Mouse (Mus musculus) spleen, adult 2 months (tissue): ENCODE measurements at regions not wholly inside any gene's neighbourhood (a gene's known extent, or its start where the extent isn't known, plus 50 kb on each side); places are given as distances from the start of the nearest gene placed in this dataset.

ENCODE experiments used
- DNase-seq, 2 experiments: peaks; one replicate each; pipeline versions ENCODE4 v3.0.0 to v3.0.0-alpha.2; 2012 to 2021; ENCODE audit warnings: low spot score in 2 of 2, low read depth in 1 of 2
- H3K27ac ChIP-seq: fragments of 200-500 bp; 2 replicates; pipeline ENCODE4 v1.5.1; 2012; ENCODE audit warnings: low read length, inconsistent platforms; ENCODE audit not compliant: insufficient read depth
- H3K27me3 ChIP-seq: fragments of 200-500 bp; 2 replicates; pipeline ENCODE4 v1.6.1; 2012; ENCODE audit warnings: mild to moderate bottlenecking, moderate library complexity, low read length, inconsistent platforms; ENCODE audit not compliant: control insufficient read depth, insufficient read depth
- H3K36me3 ChIP-seq: fragments of 200-500 bp; 2 replicates; pipeline ENCODE4 v1.6.1; 2012; ENCODE audit warnings: mild to moderate bottlenecking, low read length, inconsistent platforms; ENCODE audit not compliant: control insufficient read depth, insufficient read depth
- H3K4me1 ChIP-seq: fragments of 200-500 bp; 2 replicates; pipeline ENCODE4 v1.6.1; 2011; ENCODE audit warnings: inconsistent platforms; ENCODE audit not compliant: control insufficient read depth, insufficient read depth, insufficient read length
- H3K4me3 ChIP-seq: fragments of 200-500 bp; 2 replicates; pipeline ENCODE4 v1.5.1; 2011; ENCODE audit warnings: mild to moderate bottlenecking, inconsistent platforms; ENCODE audit not compliant: insufficient read depth, insufficient read length; ENCODE audit errors: extremely low read depth
- CTCF ChIP-seq: fragments of 200-500 bp; IDR thresholded peaks from 2 replicates; pipeline ENCODE4 v1.5.1; 2011; ENCODE audit warnings: mild to moderate bottlenecking, inconsistent platforms; ENCODE audit not compliant: insufficient read depth, insufficient read length, insufficient replicate concordance; ENCODE audit errors: extremely low read depth
- POLR2A ChIP-seq: fragments of 200-500 bp; IDR thresholded peaks from 2 replicates; pipeline ENCODE4 v1.6.1; 2011; ENCODE audit warnings: low read depth, low read length, inconsistent platforms
- WGBS: fragments of 180-500 bp; shearing (Covaris S2); methylation state at CpG from one replicate; pipeline ENCODE4 v1.1.7; 2018; 5-methylcytosine and 5-hydroxymethylcytosine counted together

DNA sequence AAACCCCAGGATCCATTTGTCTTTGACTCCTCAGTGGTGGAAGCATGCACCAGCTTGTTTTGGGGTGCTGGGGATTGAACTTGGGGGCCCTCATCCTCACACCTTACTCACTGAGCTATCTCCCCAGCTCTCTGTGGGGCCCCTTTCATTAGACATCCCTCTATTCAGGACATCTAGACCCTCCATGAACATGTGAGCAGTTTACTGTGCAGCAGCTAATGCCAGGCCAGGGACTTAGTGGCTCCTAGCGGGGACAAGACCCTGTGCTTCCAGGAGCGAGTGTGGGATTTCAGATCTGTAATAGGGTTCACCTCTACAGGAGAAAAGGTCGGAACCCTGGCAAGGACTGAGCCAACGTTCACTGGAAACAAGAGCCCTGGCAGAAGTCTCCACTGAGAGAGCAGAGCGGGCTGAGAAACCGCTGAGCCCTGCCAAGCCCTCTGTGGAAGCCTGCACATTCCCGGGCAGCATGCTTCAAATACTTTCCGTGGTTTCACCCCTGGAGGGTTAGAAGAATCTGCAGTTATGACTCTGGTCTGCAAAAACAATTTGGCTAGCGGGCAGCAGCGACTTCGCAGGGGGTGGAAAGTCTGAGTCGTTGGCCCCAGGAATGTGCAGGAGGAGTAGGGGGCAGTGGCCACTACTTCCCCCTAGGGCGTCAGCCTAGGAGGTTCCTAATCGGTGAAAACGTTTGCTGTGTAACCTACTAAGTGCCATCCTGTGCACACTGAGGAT is 125.6 kb downstream of the Smad6 start:
- Histone ChIP-seq H3K4me3 (no peak overlapping the region), H3K27ac (peak overlapping the region; percentile 28; the same call in 1 of the 2 replicates), H3K36me3 (no peaks in the 10 kb centered on the region), H3K27me3 (no peaks in the 10 kb centered on the region), H3K4me1 (no peaks in the 10 kb centered on the region)
- TF ChIP-seq POLR2A (no peak), CTCF (no peak)
- DNase-seq, result no peak
- WGBS, result 53% methylated on average over 15 of the region's 15 CpGs

DNA sequence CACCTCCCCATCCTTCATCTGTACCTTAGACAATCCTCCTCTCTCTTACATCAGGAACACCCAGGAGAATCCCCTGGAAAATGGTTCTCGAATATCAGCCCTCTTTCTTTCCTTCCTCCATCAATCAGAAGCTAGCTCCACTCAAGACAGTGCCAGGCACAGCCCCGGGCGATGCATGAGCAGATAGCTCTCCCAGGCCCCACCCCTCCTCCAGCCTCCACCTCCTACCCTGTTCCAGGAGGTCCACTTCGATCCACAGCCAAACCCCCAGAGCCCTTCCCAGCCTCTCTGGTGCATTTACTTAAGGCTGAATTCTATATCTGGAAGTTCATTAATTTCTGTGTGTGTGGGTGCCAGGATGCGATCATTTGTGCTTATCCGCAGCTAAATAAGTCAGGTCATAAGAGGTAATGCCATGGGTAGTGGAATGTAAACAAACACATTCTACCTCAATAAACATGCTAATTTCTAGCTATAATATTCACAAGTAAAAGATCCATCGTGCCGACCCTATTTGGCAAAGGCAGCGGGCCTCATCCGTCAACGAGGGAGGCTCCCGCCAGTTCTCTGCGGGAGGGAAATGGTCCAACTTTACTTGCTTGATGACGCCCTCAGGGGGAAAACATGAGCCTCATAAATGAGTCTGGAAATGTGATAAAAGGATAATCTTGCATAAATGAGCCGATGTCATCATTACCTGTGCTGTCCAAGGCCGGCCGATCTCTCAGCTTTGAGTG is 129.5 kb downstream of the Smad6 start:
- Histone ChIP-seq H3K4me3 (no peak overlapping the region), H3K36me3 (no peaks in the 10 kb centered on the region), H3K4me1 (no peaks in the 10 kb centered on the region), H3K27me3 (no peaks in the 10 kb centered on the region), H3K27ac (no peak overlapping the region)
- DNase-seq, result no peak
- 89% methylated on average over 17 of the region's 17 CpGs for WGBS
- TF ChIP-seq POLR2A, result no peak
- TF ChIP-seq CTCF, result no peak

DNA sequence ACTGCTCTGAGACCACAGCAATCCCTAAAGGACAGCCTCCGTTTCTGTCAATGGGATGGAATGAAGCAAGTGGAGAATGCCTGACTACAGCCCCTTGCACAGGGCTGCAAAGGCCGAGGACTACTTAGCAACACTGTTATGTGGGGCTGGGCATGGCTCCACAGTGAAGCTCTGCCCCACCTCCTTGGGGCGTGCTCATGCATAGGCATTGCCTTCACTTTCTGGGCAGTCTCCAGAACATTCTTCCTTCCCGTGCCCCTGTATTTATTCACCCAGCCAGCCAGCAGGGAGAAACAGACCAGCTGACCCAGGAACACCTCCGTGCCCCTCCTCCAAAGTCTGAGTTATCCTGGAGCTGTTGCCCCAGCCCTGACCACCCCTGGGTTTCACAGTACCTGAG is 131.1 kb downstream of the Smad6 start:
- Histone ChIP-seq H3K4me3 (no peak overlapping the region), H3K4me1 (no peaks in the 10 kb centered on the region), H3K36me3 (no peaks in the 10 kb centered on the region), H3K27ac (no peak overlapping the region), H3K27me3 (no peaks in the 10 kb centered on the region)
- 72% methylated on average over 5 of the region's 5 CpGs for WGBS
- TF ChIP-seq CTCF (no peak), POLR2A (no peak)
- no peak for DNase-seq

DNA sequence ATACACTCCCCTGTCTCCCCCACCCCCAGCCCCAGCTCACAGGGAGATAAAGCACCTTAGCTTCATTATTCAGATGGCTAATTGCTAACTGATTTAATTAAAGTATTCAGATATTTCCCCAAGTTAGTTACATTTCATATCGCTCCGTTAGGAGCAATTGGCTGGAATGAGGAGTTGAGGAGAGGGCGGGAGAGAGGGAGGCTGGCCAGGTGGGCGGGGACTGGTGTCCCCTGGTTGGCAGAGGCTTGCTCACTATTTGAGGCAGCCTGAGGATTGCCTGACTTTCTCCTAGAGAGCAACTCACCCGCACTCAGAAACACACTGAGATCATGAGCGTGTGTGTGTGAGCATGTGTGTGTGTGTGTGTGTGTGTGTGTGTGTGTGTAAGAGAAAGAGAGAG is 131.8 kb upstream of the Smad3 start:
- Histone ChIP-seq H3K27ac (no peak overlapping the region), H3K4me1 (no peaks in the 10 kb centered on the region), H3K27me3 (no peaks in the 10 kb centered on the region), H3K4me3 (no peak overlapping the region), H3K36me3 (no peaks in the 10 kb centered on the region)
- DNase-seq, result no peak
- TF ChIP-seq POLR2A (no peak), CTCF (no peak)
- WGBS, result 83% methylated on average over 6 of the region's 6 CpGs

DNA sequence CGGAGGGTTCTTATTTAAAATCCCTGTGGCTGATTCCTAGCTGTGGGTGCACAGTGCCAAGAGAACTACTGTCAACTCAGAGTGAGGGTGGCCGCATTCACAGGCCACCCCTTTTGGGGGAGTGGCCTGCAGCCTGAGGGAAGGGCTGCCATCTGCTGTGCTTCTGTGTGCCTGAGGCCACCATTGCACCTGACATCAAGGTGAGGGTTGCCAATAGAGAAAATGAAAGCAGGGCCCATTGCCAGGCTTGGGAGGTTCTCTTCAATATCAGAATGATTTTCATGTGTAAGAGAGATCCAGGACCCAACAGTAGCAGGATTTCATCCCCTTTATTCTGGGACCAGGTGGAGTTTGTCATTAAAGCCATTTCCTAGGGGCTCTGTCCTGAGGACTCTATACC is 127.2 kb upstream of the Smad3 start:
- no peaks in the 10 kb centered on the region for H3K27me3 ChIP-seq
- no peak overlapping the region for H3K27ac ChIP-seq
- TF ChIP-seq POLR2A (no peak), CTCF (no peak)
- 91% methylated on average over 2 of the region's 2 CpGs for WGBS
- H3K36me3 ChIP-seq, result no peaks in the 10 kb centered on the region
- no peaks in the 10 kb centered on the region for H3K4me1 ChIP-seq
- no peak overlapping the region for H3K4me3 ChIP-seq
- DNase-seq, result no peak

DNA sequence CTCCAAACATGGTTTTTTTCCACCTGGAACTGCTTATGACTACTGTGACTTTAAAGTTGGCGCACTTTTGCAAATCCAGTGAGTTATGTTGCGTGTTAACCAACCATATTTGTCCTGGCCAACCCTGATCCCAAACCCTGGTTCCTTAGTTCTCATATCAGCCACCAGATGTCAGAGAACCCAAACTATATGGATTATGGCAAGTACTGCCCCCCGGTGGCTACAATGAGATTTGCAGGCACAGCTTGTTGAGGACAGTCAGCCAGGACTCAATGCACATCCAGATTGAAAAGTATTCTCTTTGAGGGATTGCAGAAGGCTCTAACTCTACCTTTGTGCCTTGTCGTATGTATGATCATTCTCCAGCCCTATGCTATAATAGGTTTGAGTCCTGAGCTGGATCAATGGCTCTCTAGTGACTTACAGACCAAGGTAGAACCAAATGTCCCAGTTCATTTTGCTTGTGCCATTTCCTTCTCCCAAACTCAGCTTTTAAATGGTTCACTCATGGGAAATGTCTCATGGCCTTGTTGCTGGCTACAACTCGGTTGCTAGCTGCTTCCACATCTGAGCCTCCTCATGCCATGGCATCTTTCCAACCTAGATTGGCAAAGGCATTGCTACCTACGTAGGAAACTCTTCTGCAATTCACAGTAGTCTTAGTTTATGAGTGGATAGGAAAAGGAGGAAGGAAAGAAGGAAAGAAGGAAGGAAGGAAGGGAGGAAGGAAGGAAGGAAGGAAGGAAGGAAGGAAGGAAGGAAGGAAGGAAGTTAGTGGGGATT is 126.1 kb upstream of the Smad3 start:
- Histone ChIP-seq H3K36me3 (no peaks in the 10 kb centered on the region), H3K27ac (no peak overlapping the region), H3K4me1 (no peaks in the 10 kb centered on the region), H3K27me3 (no peaks in the 10 kb centered on the region), H3K4me3 (no peak overlapping the region)
- TF ChIP-seq CTCF, result no peak
- WGBS, result 72% methylated on average over 6 of the region's 6 CpGs
- no peak for DNase-seq
